Mouse (Mus musculus) layer of hippocampus, postnatal 36 days (tissue): ENCODE results near the gene Phldb3. TPM values are rescaled to one million over a fixed set of nuclear protein-coding genes. Genes with fewer than 3 reads are reported as not detected.

ENCODE experiments used
- DNase-seq, 2 experiments: peaks; one replicate each; pipeline ENCODE4 v3.0.0; 2022
- total RNA-seq, 2 experiments: library from RNA; stranded (reverse); gene quantifications; 2 replicates each; pipeline ENCODE4 v1.2.3; 2021

The Phldb3 gene
- total RNA-seq, 2 experiments from 2014 or later, result 0.30 TPM; not detected in 1

DNA sequence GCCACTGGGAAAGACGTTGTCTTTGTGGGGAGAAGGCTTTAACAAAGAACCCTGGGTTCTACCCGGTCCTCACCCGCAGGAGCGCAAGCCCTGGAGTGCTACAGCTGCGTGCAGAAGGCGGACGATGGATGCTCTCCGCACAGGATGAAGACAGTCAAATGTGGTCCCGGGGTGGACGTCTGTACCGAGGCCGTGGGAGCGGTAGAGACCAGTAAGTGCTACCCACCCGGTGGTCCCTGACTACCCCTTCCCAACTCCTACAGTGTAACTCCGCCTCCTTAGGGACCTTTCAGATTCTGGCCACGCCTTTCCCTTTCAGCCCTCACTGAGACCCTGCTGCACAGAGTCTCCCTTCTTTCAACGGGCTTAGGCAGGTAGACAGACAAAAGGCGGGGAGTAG is 26.5 kb downstream of the Phldb3 start:
- no peak for DNase-seq

DNA sequence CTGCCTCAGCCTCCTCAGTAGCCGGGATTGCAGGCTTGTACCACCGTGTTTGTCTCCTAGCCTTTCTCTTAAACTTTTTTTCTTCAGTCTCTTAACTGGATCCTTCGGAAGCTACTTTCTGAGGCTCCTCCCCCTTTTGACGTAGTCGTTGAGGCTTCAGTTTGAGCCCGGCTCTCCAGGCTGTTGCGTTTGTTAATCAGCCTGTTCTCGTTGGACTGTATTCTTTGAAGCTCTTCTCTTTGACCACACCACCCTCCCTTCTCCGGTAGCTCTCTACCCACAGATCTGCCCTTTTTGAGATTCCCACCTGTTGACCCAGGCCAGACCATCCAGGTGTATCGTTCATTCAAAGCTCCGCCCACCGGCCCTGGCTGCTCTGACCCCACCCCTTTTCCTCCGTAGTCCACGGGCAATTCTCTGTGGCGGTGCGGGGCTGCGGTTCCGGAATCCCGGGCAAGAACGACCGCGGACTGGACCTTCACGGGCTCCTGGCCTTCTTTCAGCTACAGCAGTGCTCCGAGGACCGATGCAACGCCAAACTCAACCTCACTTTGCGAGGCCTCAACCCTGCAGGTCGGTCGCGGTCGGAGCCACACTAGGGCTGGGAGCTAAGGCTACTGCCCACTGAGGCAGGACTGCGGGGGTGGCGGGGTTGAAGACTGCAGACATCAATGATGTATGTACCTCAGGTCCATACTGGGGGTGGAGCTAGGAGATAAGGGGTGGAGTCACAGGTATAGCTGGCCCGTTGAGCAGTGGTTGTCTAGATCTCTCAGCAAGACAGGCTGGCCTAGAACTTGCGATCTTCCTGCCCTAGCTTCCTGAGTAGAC is 27.7 kb downstream of the Phldb3 start:
- no peak for DNase-seq

DNA sequence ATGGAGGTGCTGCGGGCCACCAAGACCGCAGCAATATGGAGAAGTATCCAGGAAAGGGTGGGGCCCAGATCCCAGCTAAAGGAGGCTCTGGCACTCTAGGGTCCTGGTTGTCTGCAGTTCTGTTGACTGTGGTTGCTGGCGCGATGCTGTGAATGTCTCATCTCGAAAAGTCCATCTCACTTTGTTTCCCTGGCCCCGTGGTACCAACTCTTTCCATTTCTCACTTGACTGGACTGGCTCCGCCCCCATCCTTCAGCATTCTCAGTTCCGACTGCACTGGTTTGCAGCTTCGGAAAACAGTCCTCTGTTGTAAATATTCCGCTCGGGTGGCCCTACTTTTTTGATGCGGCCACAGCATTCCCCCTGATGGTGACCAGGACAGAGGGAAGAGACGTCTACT is 29.9 kb downstream of the Phldb3 start:
- DNase-seq, result no peak

DNA sequence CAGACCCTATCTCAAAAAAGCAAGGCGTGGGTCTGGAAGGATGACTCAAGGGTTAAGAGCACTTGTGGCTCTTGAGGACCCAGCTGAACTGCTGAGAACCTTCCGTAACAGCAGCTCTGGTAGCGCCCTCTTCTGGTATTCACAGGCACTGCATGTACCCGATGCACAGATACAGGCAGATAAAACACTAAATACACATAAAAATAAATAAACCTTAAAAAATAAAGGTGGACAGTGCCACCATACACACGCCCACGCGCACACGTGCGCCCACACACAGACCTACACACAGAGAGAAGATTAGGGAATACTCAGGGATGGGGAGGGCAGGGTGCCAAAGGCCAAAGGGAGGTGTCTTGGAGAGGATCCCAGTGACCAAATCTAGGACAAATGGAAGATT is 31.9 kb downstream of the Phldb3 start:
- peak in 1 of 2 experiments; percentile 18 for DNase-seq

DNA sequence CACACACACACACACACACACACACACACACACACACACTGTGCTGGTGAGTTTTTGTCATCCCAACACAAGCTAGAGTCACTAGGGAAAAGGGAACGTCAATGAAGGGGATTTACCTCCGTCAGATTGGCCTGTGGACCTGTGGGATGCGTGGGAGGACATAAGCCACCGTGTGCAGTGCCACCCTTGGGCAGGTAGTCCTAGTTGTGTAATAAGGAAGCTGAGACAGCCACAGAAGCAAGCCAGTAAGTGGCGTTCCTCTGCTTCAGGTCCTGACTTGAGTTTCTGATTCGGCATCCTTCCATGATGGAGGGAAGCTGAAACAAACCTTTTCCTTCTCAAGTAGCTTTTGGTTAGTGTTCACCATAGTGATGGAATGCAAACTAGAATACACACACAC is 33.9 kb downstream of the Phldb3 start:
- DNase-seq, result no peak

DNA sequence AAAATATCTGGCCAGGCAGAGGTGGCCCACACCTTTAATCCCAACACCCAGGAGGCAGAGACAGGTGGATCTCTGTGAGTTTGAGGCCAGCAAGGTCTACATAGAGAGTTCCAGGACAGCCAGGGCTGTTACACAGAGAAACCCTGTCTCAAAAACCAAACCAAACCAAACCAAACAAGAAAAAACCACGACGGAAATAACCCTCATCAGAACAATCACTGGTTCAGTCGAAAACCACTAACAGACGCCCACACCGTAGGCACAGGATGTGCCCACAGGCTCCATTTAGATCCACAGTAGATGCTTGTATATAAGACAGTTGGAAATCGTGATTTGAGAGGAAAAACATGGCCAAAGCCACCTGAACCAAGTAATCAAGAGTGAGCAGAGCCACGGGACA is 34.4 kb downstream of the Phldb3 start:
- no peak for DNase-seq

DNA sequence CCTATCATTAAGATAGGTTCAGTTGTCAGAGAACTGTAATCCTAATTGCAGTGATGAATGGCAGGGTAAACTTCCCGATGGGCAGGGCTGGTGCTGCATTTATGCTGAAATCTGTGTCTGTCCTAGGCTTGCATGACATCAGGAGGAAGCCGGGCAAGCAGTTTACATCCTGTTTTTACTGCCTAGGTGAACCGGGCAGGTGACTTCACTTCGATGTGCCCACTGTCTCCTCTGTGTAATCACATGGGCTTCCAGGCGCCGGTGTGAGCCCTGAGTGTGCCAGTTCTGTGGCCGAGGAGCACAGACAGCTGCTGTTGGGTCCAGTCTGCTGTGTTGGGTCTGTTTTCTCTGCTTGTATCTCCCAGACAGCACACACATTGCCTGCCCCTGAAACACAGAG is 35.9 kb downstream of the Phldb3 start:
- no peak for DNase-seq

DNA sequence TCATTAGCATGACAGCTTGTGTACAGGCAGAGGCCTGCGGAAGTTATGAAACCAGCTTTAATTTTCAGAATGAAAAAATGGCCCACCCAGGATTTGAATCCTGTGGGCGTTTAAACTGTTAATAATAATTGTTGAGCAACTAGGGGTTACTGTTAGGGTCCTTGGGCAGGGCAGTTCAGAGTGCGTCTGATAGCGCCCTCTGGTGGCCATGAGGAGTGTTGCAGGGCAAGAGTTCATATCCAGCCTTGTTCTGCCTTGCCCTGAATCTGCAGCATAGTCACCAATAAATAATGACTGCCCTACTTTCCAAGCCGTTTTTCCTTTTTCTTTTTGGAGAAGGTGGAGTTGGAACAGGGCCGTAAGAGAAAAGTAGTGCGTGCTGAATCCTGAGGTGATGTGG is 43.1 kb downstream of the Phldb3 start:
- peak in 1 of 2 experiments; percentile 34 for DNase-seq

DNA sequence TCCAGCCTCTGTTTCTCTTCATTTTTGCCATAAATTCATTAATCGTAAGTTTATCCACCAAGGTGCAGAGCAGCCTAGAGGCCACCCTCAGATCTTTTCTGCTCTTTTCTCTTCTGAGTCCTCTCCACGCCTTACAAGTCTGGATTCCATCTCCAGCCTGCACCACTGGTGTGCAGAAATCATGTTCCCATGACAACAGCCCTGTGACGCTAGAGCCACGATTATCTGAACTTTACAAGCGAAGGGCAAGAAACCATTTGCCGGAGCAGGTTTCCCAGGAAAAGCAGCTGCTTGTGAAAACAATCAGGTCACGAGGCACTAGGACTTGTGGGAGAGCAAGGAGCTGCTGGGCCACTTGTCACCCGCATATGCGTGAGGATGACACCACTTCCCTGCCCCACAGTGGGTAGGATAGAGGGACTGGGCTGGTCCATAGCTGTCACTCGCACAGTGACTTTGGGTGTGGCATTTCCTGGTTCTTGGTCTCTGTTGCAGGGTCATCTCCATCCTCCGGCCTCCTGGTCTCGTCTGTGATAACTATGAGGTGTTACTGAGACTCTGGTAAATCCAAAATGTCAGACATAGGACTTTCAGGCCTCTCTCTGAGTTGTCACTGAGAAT is 49.3 kb downstream of the Phldb3 start:
- DNase-seq, result no peak

DNA sequence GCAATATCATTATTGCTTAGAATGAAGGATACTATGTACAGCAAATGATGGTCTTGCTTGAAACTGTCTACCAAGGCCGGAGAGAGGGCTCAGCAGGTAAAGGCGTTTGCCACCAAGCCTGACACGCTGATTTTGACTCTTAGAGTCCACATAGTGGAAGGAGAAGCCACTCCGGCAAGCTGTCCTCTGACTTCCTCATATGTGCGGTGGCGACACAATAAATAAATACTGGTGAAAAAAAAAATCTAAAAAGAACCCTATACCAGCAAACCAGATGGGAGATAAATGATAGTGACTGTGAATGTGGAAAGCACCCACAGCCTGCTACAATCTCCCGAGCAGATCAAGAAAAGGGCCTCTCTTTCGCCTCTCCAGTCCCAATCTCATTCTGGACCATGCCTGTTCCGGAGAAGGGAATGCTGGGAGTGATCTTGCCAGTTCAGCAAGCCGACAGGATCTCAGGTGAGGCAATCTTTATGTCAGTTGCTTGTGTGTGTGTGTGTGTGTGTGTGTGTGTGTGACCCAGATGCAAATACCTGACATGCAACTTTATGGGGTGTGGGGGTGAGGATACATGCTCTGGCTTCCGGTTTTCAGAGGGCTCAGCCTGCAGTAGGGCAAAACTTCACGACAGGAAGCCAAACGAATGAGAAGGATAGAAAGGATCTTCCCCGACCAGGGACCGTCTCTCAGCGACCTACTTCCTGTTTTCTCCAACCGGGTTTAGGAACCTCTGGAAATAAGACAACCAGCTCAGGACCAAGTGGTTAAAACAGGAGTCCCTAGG is 50.7 kb downstream of the Phldb3 start:
- DNase-seq, result no peak

DNA sequence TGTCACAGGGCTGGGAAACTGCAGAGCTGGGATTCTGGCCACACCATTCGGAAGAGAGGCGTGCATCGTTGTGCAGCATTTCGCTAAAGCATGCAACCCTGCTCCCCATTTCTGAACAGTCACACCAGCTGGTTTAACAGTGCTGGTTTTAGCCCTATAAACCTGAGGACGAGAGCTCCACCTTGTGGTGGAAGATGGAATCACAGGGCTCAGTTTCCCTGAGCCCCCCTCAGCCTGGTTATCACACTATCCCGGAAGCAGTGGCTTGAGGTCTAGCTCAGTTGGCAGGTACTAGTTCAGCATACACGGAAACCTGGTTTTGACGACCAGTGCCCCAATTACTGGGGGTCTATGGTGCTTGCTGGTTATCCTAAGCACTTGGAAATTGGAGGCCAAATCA is 52.0 kb downstream of the Phldb3 start:
- peak; percentile 35 to 52 for DNase-seq

DNA sequence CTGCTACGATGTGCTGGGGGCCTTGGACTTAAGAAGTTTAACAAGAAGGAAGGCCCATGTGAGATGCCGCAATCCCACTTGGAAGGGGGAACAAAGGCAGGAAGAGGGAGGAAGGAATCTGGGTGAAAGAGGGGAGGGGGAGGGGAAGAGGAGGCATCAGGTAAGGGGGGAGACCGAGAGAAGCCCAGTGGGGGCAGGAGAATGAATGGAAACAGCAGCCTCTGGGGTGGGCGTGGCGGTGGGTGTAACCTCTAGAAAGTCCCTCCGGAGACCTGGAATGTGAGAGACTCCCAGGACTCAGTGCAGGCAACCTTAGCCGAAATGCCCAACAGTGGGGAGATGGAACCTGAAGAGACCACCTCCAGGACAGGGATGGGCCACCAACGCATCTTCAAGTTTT is 53.7 kb downstream of the Phldb3 start:
- no peak for DNase-seq

DNA sequence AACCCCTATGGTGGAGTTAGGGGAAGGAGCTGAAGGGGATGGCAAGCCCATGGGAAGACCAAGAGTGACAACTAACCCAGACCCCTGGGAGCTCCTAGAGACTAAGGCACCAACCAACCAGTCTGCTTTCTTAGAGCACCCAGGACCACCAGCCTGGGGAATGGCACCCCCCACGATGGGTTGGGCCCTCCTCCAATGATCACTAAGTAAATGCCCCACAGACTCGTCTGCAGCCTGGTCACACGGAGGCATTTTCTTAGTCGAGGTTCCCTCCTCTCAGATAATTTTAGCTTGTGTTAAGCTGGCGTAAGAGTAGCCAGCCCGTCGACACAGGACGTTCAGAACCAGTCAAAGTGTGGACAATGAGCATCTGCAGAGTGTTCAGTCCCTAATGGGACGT is 54.4 kb downstream of the Phldb3 start:
- no peak for DNase-seq

DNA sequence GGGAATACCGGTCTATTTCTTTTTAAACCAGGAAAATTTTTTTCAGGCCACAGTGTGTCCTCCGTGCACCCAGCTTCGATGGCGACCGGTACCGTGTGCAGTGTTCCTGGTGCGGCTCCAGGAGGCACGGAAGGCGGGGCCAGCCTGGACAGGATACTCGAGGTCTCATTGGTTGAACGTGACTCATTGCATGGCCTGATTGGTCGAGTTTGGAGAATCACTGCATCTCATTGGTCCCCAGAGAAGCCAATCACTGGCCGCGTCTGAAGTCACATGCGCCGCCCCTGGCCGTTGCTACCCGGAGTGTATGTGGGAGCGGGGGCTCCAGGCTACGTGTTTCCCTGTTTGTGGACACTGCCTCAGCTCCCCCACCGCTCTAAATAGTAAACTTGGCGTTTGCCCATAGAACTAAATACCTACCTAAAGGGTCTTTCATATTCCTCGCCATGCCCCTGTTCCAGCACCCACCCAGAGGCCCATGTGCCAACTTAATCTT is 61.4 kb downstream of the Phldb3 start:
- DNase-seq, result no peak

DNA sequence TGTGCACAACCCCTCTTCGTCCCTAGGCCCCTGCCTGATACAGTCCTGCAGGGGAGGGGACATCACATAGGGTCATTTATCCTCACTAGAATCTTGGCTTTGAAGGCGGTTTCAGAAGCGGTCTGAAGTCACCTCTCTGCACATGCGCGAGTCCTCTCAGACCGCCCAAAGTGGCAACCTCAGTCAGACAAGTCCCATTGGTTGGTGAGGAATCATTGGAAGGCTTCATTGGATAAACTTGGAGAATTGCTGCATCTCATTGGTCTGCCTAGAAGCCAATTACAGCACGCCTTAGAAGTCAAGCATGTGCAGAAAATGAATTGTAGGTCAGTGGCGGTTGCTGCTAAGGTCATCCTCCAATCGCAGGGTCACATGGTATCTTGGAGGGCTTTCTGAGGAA is 66.0 kb downstream of the Phldb3 start, which contains the start of gene Tex101:
Gene Tex101, minus strand, starts transcription at position 101 of the 400 bp plus-strand sequence.
- DNase-seq, result no peak

Other genes with a start within 250 kb of the Phldb3 start
- under 1 TPM; 0.17 to 0.48 TPM for gene Kcnn4, start 240.5 kb upstream of the Phldb3 start, total RNA-seq
- 10 to 100 TPM; 33.8 to 39.0 TPM for gene Smg9, start 211.1 kb upstream of the Phldb3 start, total RNA-seq
- not detected for gene Irgc1, start 158.5 kb upstream of the Phldb3 start, total RNA-seq
- under 1 TPM in 1 of 2 experiments, not detected in 1; 0.68 TPM for gene Plaur, start 148.3 kb upstream of the Phldb3 start, total RNA-seq
- 100 to 1,000 TPM; 137 to 142 TPM for gene Cadm4, start 128.7 kb upstream of the Phldb3 start, total RNA-seq
- 10 to 100 TPM; 36.2 to 42.1 TPM for gene Zfp428, start 103.8 kb upstream of the Phldb3 start, total RNA-seq
- gene AC161166.1, start 98.3 kb upstream of the Phldb3 start, total RNA-seq, result not detected
- gene Irgq, start 80.1 kb upstream of the Phldb3 start, total RNA-seq, result 10 to 100 TPM; 67.7 to 69.6 TPM
- gene Pinlyp, start 64.6 kb upstream of the Phldb3 start, total RNA-seq, result not detected
- 10 to 100 TPM; 34.2 to 37.7 TPM for gene Xrcc1, start 64.5 kb upstream of the Phldb3 start, total RNA-seq
- gene Ethe1, start 23.2 kb upstream of the Phldb3 start, total RNA-seq, result 10 to 100 TPM in 1 of 2 experiments, 1 to 10 TPM in 1; 10.0 to 12.0 TPM
- gene Zfp575, start 23.1 kb upstream of the Phldb3 start, total RNA-seq, result 1 to 10 TPM; 4.7 to 5.7 TPM
- gene Lypd3, start 25.8 kb downstream of the Phldb3 start, total RNA-seq, result under 1 TPM; 0.40 to 0.68 TPM
- not detected for gene Tex101, start 65.9 kb downstream of the Phldb3 start, total RNA-seq
- gene BC049730, start 98.5 kb downstream of the Phldb3 start, total RNA-seq, result not detected
- not detected for gene Gm4763, start 116.1 kb downstream of the Phldb3 start, total RNA-seq
- not detected for gene Cd177, start 149.5 kb downstream of the Phldb3 start, total RNA-seq
- gene Ceacam10, start 166.4 kb downstream of the Phldb3 start, total RNA-seq, result not detected